Mouse (Mus musculus) heart, postnatal 36 days (tissue): Measurements from ENCODE around the gene Hadha. TPM values are rescaled to one million over a fixed set of nuclear protein-coding genes. Genes with fewer than 3 reads are reported as not detected.

Source experiments
- DNase-seq, 2 experiments: peaks; one replicate each; pipeline ENCODE4 v3.0.0; 2021 to 2022
- intact Hi-C: fragments of 180-260 bp; cut with DNase I; formaldehyde crosslinking; loops from one replicate; pipeline ENCODE4 v1.15.1; 2025
- microRNA-seq, 2 experiments: library from miRNA; unstranded; fragments of <30 nt; microRNA quantifications; one replicate each; pipeline ENCODE4 v1.2.0; 2021; ENCODE audit warnings: borderline number of aligned reads in 2 of 2
- total RNA-seq, 2 experiments: library from RNA; stranded (reverse); gene quantifications; 2 replicates each; pipeline ENCODE4 v1.2.3; 2021

The Hadha gene
- total RNA-seq, 2 experiments from 2014 or later: 1,332 to 1,358 TPM

DNA sequence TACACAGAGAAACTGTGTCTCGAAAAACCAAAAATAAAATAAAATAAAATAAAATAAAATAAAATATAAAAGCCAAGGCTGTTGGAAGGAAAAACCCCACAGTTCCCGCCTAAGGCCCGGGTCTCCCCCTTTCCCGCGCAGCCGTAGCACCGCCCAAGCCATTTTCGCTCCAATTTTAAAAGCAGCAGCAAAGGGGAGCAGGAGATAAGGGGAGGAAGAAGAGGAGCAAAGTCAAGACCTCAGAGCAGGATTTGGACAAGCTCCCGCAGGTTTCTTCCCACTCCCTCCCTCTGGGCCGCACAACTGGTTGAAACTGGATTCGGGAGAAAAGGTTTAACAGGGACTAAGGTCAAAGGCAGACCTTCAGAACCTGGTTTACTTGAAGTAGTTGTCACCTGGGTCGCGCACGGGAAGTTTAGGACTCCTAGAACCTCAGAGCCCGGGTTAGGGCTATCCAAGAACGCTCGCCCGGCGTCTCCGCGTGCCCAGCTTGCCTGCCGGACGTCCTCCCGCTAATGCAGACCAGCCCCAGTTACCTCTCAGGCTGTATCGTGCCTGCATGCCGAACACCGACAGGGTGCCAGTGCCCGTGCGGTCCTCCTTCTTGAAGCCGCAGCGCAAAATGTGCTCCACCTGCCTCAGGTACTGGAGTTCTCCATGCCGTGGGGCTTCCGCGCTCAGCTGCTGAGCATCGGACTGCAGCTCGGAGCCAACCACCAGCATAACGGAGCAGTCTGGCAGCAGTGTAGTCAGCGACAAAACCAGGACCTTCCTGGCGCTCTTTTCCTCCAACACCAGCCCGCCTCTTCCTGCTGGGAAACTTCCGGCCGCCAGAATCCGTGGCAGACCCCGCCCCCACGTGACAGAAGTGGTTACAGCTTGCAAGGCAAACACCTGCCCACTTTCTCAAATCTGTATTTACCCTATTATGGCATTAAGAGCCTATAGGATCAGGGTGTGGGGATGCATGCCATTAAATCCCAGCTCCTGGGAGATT, 81.8 kb downstream of the Hadha start, which contains the start of gene Tyms:
Gene Tyms, minus strand, starts transcription at position 793 of the 997 bp plus-strand sequence.
- intact Hi-C loops: loop anchor here (5.0 kb wide), 1 partner anchor 246 kb away; no protein-coding TSS in a partner anchor
- peak; percentile 70 to 75 for DNase-seq

DNA sequence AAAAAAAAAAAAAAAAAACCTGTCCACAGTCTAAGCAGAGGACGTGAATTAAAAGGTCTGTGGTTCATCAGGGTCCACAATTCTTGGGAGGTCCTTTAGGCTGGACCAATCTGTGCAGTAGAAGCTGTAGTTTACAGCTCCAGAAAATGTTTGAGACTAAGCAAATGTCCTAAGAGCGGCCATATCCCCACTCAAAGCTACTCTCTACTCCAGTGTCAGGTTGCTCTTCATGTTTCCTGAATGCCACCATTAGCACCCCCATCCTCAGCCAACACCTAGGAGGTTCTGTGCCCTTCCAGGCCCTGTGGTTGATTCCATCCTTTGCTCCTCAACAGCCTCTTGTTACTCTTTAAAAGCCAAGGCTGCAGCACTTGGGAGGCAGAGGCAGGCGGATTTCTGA, 82.6 kb downstream of the Hadha start:
- intact Hi-C loops: loop anchor here (5.0 kb wide), 1 partner anchor 245 kb away; no protein-coding TSS in a partner anchor
- DNase-seq: no peak

DNA sequence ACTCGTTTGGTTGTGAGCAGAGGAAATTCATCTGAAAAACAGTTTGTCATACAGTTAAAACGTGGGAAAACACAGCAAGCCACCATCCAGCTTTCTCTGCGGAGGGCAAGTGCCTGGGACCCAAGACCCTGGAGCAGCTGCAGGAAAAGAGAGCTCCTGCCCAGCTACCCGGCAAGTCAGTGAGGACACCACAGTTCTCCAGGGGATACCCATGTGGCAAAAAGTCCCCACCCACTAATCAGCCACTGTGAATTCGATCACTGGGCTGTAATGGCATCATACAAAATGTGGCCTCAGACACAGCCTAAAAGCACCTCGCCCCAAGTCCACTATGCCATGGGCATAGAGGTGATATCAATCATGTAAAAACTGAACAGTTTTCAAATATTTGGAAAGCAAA, 83.3 kb downstream of the Hadha start:
- no peak for DNase-seq
- intact Hi-C loops: loop anchor here (5.0 kb wide), 1 partner anchor 244 kb away; no protein-coding TSS in a partner anchor

Small RNA genes lying within 50 kb of the gene (microRNA-seq; reads per million reads assigned to microRNA genes)
- 8.7 to 17.3 reads per million in 2 experiments for gene Mir1960

Other genes starting within 250 kb of the Hadha start
- gene Il6, start 142.0 kb downstream of the Hadha start, total RNA-seq: not detected
- gene Tyms, start 81.5 kb downstream of the Hadha start, total RNA-seq: 1 to 10 TPM; 4.1 to 4.7 TPM
- under 1 TPM; 0.11 to 0.14 TPM for gene Garem2, start 50.0 kb downstream of the Hadha start, total RNA-seq
- gene 3110082J24Rik, start 49.1 kb downstream of the Hadha start, total RNA-seq: not detected
- gene Hadhb, start 86 bp upstream of the Hadha start, total RNA-seq: 1,000 to 10,000 TPM; 2,118 to 2,205 TPM
- under 1 TPM in 1 of 2 experiments, not detected in 1; 0.08 TPM for gene Adgrf3, start 50.6 kb upstream of the Hadha start, total RNA-seq
- 10 to 100 TPM; 15.0 to 17.4 TPM for gene Selenoi, start 77.4 kb upstream of the Hadha start, total RNA-seq
- gene Drc1, start 126.2 kb upstream of the Hadha start, total RNA-seq: under 1 TPM in 1 of 2 experiments, not detected in 1; 0.11 TPM